Mouse (Mus musculus): ENCODE results near the gene Cx3cl1.

Gene Cx3cl1

GRCm38 (mm10) chr8:94771941-94772670 is at the start of gene Cx3cl1:
Gene Cx3cl1, plus strand, starts transcription at chr8:94772009.
- DNase-seq (ENCODE audit: low read depth, low spot score): peak; percentile 27

- DNase-seq (ENCODE audit: low read depth, low spot score): no peak
Measured at GRCm38 (mm10) chr8:94725998-94726397, 45.8 kb upstream of the Cx3cl1 start.

GRCm38 (mm10) chr8:94729301-94729700 is 42.5 kb upstream of the Cx3cl1 start:
- DNase-seq (ENCODE audit: low read depth, low spot score): no peak

GRCm38 (mm10) chr8:94733821-94734465 is 37.9 kb upstream of the Cx3cl1 start:
- no peak for DNase-seq (ENCODE audit: low read depth, low spot score)

DNA sequence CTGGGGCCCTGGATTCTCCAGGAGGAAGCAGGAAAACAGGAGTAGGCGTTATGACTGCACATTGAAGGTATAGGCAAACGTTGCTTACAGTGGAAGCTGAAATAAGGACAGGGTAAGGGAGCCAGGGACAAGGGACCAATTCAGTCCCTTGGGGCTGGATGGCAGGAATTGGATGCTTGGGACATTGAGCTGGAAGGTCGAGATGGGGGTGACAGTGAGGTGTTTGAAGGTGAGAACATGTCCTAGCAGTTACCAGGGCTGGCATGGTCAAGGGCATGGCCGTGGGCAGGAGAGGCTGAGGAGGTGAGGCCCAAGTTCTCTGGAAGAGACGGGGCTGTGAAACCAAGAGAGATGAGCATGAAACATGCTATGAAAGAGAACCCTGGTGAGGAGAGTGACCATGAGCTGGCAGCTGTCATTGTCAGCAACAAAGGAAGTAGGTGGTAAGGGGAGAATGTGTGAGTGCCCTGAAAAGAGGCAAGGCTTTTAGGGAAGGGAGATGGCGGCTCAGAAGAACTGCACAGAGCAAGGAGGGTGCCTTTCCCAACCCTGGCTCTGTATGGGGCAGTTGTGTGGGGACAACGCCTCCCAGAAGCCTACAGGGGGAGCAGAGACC is 37.0 kb upstream of the Cx3cl1 start:
- DNase-seq (ENCODE audit: low read depth, low spot score): no peak

GRCm38 (mm10) chr8:94735426-94736094 is 36.2 kb upstream of the Cx3cl1 start:
- DNase-seq (ENCODE audit: low read depth, low spot score): no peak

DNA sequence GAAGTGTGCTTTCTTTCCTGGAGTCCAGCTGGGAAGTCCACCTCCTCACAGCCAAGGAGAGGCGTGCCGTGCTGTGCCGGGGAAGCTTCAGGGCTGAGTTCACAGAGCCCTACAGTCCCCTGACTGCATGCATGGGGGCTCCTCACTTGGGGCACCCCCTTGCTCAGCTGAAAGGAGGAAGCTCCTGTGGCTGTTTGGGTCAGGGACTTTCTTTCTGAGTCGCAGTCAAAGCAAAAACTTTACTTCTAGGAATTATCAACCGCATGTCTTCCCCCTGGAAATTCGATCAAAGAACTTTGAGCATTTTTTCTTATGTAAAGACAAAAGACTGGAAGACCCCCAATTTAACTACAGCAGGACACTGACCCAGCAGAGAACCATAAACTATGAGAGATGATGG is 32.0 kb upstream of the Cx3cl1 start:
- no peak for DNase-seq (ENCODE audit: low read depth, low spot score)

DNA sequence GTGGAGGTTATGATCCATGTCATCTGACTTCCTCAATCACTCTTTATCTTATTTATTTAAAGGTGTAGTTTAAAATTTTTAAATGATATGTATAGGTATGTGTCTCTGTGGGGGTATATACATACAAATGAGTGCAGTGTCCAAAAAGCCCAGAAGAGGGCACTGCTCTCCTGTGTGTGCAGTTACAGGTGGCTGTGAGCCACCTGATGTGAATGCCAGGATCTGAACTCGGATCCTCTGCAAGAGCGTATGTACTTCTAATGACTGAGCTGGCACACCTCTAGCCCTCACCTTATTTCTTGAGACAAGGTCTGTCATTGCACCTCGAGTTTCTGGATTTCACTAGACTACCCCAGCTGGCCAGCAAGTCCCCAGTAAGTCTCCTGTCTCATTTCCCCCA is 31.2 kb upstream of the Cx3cl1 start:
- DNase-seq (ENCODE audit: low read depth, low spot score): no peak

DNA sequence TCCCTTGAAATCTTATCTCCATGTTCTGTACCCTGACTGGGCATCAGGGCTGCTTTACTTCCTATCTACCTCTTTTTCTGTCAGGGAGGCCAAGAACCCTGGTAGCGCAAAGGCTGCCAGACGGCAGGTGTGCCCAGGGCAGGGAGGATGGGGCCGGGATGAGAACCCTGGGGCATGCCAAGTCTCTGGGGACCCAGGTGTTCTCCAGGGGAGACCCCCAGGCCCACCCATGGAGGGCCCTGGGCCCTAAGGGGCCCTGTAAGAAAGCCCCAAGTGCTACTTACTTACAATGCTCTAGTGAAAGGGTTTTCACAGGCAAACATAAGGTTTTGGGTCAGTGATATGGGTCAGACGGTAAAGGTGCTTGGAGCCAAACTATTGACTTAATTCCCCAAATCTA is 30.1 kb upstream of the Cx3cl1 start:
- no peak for DNase-seq (ENCODE audit: low read depth, low spot score)

- DNase-seq (ENCODE audit: low read depth, low spot score): no peak
Measured at GRCm38 (mm10) chr8:94744484-94744883, 27.3 kb upstream of the Cx3cl1 start.

DNA sequence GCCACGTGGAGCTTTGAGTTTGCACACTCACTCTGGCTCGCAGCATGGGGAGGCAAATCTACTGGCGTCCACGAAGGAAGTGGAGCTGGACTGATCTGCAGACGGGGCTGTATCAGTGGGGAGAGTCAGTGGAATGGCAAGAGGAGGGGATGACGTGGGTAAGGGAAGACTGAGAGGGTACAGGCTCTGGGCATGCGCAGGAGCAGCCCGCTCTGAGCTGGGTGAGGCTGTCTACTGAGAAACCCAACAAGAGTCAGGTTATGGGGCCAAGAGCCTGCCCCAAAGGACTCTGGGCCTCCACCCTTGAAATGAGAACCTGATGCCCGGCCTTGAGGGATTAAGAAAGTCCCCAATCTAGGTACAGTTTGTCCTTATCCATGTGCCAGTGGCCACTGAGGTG is 26.8 kb upstream of the Cx3cl1 start:
- DNase-seq (ENCODE audit: low read depth, low spot score): no peak

DNA sequence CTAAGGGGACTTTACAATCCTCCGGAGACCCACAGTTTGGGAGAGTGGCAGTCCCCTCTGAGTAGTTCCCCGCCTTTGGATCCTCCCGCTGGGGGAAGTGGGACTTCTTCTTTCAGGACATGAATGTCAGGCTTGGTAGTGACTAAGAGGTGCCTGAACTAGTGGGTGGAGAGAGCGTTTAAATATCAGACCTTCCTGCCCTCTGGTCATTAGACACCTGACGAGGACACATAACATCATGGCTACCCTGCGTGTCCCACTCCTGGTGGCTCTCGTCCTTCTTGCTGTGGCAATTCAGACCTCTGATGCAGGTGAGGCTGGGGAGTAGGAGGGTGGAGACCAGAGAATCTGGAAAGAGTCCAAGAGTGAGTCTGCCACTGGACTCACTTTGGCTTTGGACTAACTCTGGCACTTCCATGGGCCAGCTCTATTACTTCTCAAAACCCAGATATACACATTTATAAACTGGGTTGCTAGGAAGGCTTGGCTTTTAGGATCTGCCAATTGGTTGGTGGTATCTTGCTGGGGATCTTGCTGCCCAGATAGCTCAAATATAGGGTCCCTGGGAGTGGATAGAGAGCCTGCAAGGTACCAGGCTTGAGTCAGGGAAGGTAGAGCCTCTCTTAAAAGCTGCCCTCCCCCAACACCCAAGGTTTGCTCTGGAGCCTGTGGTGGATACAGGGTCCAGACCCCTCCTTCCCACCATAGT is 26.2 kb upstream of the Cx3cl1 start, which contains the start of gene Ccl22:
Gene Ccl22 (plus strand): TSS at position 115 of the 709 bp plus-strand sequence.
- DNase-seq (ENCODE audit: low read depth, low spot score): no peak

DNA sequence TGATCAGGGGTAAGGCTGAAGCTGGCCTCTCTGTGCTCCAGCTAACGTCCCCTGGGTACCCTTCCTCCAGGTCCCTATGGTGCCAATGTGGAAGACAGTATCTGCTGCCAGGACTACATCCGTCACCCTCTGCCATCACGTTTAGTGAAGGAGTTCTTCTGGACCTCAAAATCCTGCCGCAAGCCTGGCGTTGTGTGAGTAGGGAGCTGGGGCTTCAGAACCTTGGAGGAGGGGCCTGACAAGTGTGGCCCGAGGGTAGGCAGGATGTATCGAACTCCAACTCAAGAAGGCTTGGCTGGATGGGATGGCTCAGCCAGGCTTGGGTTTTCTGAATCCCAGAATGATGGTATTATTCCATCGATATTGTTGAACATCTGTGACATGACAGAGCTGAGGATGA is 25.0 kb upstream of the Cx3cl1 start:
- no peak for DNase-seq (ENCODE audit: low read depth, low spot score)

DNA sequence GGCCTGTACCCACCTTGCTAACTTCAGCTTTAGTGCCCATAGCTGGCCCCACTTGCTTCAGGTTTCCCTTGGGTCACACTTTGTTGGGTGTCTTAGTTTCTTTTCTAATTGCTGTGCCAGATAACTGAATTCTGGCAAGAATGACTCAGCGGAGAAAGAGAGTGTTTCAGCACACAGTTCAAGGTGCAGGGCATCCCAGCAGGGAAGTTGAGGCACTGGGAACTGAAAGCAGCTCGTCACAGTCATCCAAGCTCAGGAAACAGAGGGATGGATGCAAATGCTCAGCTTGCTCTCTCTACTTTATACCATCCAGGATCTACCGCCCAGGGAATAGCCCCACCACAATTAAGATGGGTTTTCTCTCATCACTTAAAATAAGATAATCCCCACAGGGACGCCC is 23.4 kb upstream of the Cx3cl1 start:
- DNase-seq (ENCODE audit: low read depth, low spot score): no peak

GRCm38 (mm10) chr8:94749942-94750341 is 21.9 kb upstream of the Cx3cl1 start:
- DNase-seq (ENCODE audit: low read depth, low spot score): no peak

DNA sequence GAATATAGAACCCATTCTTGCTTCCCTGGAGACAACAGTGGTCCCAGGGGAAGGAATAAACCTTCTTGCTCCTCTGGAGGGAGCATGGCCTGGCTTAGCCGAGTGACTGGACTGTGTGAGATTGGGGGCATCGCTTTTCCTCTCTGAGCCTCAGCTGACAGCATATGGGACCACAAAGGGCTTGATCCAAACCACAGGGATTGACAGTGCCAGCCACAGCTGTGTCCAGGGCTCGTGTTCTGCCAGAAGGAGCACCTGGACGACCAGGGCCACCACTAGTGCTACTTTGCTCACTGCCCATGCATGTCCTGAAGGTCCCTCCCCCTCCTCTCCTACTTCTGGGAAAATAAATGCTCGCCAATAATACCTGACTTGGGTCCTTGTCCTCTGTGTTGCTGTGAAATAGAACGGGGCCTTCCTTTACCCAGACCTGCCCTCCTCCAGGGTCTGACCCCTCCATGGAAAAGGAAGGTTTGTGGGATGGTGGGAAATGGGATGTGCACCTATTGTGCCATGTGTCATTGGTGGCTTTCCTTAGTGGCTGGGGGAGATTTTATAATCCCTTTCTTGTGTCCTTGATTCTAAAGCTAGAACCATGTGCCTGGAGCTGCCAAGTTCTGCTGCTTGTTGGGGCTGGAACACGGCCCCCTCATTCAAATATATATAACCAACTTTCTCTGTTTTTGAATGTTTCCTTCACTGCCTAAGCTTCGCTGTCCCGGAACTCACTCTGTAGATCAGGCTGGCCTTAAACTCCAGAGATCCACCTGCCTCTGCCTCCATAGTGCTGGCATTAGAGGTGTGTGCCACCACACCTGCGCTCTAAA is 20.6 kb upstream of the Cx3cl1 start:
- DNase-seq (ENCODE audit: low read depth, low spot score): no peak

DNA sequence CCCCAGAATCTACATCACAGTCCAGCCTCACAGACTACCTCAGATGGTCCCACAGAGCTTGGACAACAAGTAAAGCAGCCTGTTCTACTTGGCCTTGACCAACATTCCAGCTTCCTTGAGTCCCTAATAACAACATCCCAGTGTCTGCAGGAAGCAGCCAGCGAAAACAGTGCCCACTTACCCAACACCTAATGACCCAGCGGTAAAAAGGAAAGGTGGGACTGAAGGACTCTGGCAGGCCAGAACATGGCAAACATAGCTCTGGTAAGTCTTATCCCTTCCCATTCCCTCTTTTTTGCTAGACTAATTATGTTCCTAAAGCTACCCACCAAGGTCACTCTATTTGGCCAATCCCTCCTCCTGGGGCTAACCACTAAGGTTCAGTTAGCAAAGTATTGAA is 17.8 kb upstream of the Cx3cl1 start:
- DNase-seq (ENCODE audit: low read depth, low spot score): no peak

DNA sequence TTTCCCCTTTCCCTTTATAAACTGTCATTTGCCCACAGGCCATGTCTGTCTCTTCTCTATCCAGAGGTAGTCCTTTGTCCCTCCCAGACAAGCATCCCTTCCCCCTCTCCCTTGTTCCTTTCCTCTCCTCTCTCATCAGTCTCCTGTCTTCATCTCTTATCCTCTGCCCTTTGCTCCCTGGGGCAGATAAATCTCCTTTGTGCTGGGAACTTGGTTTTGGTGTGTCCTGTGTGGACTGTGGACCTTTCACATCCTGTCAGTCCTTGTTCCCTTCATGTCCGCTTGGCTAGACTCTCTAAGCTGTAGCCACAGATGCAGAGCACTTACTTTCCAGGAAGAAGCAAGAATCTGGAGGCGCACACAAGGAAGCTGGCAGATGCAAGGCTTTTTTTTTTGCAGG is 17.3 kb upstream of the Cx3cl1 start:
- no peak for DNase-seq (ENCODE audit: low read depth, low spot score)

DNA sequence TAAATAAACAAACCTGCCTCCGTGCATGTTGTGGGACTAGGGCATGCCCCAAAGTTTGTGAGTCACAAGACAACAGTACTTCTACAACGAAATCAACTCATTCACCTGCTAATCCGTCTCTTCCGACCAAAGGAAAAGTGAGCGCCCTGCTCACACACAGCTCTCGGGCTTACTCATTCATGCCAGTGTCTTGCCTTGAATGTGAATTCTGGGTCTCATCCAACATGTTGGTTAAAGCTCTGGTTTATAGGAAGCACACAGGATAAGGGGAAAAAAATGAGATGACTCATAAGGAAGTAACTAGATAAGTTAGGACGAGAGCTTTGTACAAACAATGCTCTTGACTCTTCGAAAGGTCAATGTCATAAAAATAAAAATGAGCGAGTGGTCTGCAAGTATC is 4.8 kb upstream of the Cx3cl1 start:
- DNase-seq (ENCODE audit: low read depth, low spot score): no peak

- DNase-seq (ENCODE audit: low read depth, low spot score): no peak
Measured at GRCm38 (mm10) chr8:94770945-94771344, 864 bp upstream of the Cx3cl1 start.

DNA sequence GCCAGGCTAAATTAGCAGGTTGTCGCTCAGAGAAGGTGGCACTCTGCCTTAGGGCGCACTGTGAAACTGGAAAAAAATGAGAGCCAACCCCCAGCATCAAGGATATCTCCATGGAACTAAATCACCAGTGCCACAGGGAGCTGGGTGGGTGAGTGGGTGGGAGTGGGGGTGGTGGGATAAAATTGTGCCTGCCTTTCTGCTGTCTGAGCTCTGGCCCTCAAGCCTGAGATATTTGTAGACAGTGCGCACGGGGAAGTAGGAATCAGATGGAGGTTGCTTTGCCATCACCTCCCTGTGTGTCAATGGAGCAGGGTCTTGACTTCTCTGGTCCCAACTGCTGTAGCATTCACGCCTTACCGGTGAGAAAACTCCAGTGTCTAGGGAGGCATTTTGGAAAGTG is 1.2 kb downstream of the Cx3cl1 start:
- DNase-seq (ENCODE audit: low read depth, low spot score): no peak
